Mouse (Mus musculus) brain, embryonic 18.5 days (tissue): ENCODE data around the gene Lexm.

Experiments used
- DNase-seq: peaks from one replicate; pipeline ENCODE4 v3.0.0-alpha.2; 2012; ENCODE audit warnings: low read depth, low spot score

Gene Lexm

DNA sequence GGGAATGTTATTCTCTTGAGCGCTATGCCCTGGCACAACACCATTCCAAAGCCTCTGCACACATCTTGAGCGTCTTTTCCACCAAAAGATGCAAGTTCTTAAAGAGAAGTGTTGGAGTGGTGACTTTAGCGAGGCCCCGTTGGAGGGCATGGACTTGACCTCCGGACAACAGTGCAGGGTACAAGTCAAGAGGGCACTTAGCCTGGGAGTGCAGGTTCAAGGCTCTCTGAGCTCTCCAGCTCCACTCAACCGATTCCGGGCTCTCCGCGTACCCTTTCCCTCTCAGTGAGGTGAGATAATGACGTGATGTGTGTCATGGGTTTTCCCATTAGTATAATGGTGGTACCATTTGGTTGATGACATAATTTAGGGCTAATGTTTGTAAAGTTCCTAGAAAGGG is 7.2 kb upstream of the Lexm start:
- no peak for DNase-seq

- no peak for DNase-seq
Measured at GRCm38 (mm10) chr4:106622712-106623111, 5.7 kb upstream of the Lexm start.

DNA sequence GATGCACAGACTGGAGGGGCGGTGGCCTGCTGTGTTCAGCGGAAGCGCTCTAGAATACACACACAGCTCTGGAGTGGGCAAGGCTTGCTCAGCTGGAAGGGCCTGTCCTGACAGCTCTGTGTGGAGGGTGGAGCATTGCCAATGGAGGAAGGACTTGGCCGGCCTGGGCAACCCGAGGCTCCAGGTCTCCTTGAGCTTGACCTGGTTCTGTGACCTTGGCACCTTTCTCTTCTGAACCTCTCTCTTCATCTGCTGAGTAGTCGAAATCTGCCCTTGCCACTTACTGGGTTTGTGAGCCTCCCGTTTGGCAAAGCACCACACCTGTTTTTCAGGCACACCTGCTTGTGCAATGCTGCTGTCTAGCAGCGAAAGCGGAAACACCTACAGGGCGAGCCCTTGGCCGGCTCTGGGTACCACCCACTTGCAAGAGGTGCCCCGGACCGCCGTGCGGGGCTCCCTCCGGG is 5.0 kb upstream of the Lexm start, which contains the start of gene Ttc22:
TSS of gene Ttc22 (plus strand) at position 403 of the 464 bp plus-strand sequence.
- DNase-seq, result no peak

DNA sequence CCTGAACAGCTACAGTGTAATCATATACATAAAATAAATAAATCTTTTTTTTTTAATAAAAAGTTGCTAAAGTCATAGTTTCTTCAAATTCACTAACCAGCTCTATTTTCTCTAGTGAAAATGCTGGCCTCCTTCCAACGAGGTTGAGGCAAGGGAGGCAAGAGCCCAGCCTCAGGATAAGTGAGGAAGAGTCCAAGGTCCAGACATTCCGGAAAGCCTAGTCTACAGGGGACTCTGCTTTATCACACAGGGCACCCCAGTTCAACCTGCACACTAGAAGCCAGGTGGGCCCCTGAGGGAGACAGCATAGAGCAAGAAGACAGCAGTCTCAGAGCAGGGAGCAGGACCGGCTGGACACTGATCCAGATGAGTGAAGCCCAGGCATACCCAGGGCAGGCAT is 4.4 kb upstream of the Lexm start:
- no peak for DNase-seq

- no peak for DNase-seq
Measured at GRCm38 (mm10) chr4:106618898-106619297, 1.9 kb upstream of the Lexm start.

- no peak for DNase-seq
Measured at GRCm38 (mm10) chr4:106615637-106616036, 1.4 kb downstream of the Lexm start.

- no peak for DNase-seq
Measured at GRCm38 (mm10) chr4:106614881-106615280, 2.2 kb downstream of the Lexm start.

DNA sequence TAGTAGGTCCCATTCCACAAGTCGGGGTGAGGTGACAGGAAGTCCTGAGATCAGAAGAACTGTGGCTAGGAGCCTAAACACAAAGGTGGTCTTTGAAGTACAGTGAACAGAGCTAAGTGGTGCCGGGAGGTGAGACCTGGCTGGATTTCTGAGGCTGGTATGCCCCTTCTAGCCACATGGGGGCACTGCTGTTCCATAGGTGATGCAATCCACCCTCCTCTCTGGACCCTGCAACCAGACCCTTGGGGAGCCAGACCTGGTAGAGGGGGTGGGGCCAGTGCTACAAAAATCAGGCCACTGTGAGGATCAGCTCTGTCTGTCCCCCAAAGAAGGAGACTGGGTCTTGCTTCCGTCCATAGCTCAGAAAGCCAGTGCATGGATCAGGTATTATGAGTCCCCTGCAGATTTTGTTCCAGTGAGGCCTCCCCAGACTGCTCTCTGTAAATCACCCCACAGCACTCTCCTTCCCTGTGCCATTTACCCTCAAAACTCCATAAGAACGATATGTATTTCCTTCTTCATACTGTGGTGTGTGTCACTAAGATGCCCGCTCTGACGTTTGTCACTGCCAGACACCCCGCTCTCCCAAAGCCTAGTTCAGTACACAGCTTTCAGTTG is 2.8 kb downstream of the Lexm start:
- no peak for DNase-seq

GRCm38 (mm10) chr4:106613560-106613959 is 3.5 kb downstream of the Lexm start:
- DNase-seq, result no peak

- no peak for DNase-seq
Measured at GRCm38 (mm10) chr4:106613105-106613504, 3.9 kb downstream of the Lexm start.

GRCm38 (mm10) chr4:106607905-106608304 is 9.1 kb downstream of the Lexm start:
- DNase-seq, result no peak

DNA sequence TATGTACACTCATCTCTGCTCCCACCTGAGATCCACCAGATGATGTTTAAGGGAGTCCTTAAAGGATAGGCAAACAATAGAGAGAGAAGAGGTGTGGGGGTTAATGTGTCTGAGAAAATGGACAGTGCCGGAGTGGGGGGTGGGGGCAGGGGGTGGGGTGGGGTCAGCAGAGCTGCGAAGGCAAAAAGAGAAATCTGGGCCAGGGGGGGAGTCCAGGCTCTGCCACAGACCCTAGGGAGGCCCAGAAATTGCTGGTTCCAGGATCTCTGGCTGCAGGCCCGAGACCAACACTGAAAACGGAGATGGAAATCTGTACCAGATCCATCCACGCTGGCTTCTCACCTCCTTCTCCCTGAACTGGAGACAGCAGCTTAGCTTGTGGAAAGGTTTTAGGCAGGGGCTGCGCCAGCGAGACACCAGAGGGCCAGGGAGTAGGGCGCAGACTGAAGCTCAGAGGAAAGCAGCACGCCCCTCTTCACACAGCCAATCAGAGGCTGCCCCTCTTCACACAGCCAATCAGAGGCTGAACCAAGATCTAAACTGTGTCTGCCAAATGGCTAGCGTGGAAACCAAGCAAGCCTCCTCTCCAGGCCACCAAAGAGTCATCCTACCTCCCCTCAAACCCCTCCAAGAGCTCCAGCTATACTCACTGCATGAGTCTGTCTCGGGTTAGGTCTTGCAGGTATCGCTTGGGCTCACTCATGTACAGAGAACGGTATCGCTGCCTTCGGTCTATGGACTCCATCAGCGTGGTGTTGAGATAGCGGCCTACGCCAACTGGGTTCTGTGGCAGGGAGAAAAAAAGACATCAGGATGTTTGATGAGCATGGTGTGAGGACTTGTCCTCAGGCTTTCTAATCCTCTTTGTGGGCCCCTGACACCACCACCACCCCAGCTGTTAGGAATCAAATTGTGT is 10.1 kb downstream of the Lexm start:
- no peak for DNase-seq

DNA sequence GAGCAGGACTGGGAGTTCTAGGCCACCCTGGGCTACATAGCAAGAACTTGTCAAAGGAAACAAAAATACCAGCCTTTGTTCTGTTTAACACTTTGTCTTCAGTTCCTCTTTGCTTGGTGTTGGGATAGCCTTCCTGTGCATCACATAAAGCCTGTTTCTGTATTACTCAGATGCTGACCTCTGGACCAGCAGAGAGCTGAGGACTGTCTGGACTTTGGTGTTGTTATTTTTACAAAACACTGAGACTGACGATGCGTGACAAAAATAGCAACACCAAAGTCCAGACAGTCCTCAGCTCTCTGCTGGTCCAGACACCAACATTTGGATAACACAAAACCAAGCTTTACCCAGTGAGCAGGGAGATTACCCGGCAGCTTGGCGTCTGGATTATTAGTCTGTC is 16.3 kb downstream of the Lexm start:
- DNase-seq, result no peak

- no peak for DNase-seq
Measured at GRCm38 (mm10) chr4:106599415-106599814, 17.6 kb downstream of the Lexm start.

- DNase-seq, result no peak
Measured at GRCm38 (mm10) chr4:106597741-106598140, 19.3 kb downstream of the Lexm start.

- DNase-seq, result no peak
Measured at GRCm38 (mm10) chr4:106597055-106597454, 20.0 kb downstream of the Lexm start.

DNA sequence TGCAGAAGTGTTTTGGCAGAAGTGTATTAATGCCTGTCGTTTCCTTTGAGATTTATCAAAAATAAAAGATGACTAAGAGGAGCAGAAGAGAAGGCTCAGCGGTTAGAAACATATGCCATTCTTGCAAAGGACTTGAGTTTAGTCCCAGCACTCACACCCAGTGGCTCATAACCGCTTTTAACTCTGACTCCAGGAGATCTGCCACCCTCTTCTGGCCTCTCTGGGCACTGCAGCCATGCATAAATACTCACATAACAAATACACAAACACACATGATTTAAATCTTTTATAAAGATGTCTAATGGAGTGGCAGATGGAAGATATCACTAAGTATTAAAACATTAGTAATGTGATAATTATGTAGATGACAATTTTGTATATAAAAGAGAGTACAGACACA is 20.8 kb downstream of the Lexm start:
- no peak for DNase-seq

- no peak for DNase-seq
Measured at GRCm38 (mm10) chr4:106593636-106594035, 23.4 kb downstream of the Lexm start.

DNA sequence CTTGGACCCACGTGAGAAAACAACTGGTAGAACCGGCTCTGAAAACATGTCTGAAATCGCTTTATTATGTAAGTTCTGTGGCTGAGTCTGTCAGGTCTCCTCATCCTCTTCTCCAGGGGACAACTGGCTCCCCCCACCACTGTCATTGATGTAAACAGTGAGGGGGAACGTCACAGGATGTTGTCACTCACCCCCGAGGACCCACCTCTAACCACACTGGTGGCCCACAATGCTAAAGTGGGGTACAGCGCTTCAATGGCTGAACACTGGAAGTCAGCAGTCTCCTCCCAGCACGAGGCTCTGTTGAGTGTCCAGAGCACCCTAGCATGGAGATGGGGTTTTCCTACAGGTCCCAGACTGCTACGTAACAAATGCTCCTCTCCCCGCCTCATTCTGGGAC is 26.2 kb downstream of the Lexm start:
- DNase-seq, result no peak

GRCm38 (mm10) chr4:106590142-106590541 is 26.9 kb downstream of the Lexm start:
- no peak for DNase-seq

GRCm38 (mm10) chr4:106587075-106587474 is 30.0 kb downstream of the Lexm start:
- DNase-seq, result no peak

- DNase-seq, result no peak
Measured at GRCm38 (mm10) chr4:106584665-106585064, 32.4 kb downstream of the Lexm start.
